Mouse (Mus musculus): ENCODE data around the gene Ppp2r5c.

The Ppp2r5c gene

DNA sequence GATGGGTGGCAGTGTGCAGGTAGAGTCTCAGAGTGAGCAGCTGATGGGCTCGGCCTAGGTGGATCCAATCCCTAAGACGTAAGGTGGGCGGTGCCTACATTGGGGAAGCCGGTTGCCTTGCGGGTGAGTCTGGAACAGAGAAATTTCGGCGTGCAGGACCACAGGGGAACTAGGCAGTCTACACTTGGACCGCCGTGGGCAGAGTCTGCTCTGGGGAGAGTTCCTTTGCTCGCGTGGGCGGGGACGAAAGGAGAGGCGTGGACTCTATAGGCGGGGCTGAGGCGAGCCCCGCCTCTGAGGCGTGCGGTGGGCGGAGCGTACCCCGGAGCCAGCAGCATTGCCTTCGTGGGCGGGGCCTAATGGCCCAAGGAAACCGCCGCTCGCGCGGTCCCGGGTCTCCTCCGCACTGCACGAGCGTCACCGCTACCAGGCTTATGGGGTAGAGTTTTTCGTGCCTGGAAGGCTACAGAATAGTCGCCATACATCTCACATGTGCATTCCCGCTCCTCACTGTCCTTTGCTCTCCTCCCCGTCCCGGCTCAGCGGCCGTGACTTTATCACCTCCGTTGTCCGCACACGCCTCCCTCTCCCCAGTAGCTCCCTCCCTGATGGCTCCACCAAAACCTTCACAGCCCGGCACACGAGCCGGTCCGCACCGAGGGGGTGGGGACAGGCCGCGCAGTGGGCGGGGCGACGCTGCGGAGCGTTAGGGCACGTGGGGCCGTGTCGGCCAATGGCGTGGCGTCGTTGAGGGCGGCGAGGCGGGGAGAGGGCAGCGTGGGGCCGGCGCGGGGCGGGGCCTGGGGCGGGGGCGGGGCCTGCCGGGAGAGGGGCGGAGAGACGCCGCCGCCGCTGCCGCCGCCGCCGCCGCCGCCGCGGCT lies at the start of gene Ppp2r5c:
TSS of gene Ppp2r5c (plus strand) at position 831 of the 881 bp plus-strand sequence.
- peak; percentile 93 to 94 for DNase-seq (ENCODE audit: low spot score in 2 of 2)

DNA sequence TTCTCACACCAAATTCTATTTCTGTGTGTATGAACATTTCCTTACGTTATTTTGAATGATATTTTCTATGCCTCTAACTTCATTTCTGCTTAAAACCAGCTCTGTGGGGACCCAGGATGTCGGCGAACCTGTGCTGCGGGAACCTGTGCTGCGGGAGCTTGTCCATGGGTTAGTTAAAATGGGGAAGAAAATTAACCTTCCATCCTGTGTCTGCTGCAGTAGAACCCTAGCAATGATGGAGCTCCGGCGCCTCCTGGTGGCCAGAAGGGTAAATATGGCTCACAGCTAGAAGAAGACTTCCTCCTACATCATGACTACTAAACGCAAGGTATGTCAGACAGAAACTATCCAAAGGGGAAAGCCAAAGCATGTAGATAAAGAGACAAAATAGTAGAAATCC lies 48.6 kb upstream of the Ppp2r5c start:
- DNase-seq (ENCODE audit: low spot score in 2 of 2): peak; percentile 76 to 77

DNA sequence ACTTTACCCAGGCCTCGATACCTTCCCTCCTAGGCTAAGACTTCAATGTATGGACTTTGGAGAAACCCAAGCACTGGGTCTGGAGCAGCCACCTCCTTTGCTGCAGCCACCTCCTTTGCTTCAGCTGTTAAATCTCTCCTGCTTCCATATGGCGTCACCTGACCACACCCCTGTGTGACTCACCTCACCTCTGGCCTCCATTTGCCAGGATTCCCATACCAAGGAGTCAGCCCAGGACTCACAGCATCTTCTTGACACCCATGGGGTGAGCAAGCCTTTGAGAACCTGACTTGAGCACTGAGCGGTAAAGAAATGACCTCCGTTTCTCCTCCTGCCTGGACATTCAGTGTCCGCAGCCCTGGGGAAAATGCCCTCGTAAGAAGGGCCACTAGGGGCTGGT lies 47.8 kb upstream of the Ppp2r5c start:
- DNase-seq (ENCODE audit: low spot score in 2 of 2): no peak

DNA sequence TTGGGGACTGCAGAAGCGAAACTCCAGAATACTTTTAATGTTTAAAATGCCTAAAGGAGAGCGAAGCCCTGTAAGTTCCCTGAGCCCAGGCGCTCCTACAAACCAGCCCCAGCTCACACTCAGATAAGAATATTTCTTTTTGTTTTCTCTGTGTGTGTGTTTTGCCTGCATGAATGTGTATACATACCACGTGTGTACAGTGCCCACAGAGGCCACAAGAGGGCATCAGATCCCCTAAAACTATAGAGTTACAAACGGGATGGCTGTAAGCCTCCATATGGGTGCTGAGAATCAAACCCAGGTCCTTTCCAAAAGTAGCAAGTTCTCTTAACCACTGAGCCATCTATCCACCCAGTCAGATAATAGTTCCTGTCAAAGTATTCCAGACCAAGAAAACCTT lies 46.0 kb upstream of the Ppp2r5c start:
- DNase-seq (ENCODE audit: low spot score in 2 of 2): no peak

DNA sequence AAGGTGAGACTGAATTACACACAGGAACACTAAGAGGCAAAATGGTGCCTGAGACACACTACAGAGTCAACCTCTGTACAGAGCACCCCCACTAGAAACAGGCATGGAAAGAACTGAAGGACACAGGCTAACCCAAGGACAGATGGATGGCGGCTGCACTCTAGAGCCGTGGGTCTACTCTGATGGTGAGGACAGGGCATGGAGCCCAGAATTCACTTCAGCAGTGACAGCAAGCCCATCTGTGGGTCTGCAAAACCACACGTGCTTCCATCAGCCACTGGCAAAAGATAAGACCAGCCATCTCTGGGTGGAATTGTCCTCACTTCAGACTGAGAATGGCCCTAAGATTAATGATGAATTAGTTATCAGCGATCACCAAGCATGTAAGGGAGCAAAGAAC lies 45.0 kb upstream of the Ppp2r5c start:
- DNase-seq (ENCODE audit: low spot score in 2 of 2): no peak

DNA sequence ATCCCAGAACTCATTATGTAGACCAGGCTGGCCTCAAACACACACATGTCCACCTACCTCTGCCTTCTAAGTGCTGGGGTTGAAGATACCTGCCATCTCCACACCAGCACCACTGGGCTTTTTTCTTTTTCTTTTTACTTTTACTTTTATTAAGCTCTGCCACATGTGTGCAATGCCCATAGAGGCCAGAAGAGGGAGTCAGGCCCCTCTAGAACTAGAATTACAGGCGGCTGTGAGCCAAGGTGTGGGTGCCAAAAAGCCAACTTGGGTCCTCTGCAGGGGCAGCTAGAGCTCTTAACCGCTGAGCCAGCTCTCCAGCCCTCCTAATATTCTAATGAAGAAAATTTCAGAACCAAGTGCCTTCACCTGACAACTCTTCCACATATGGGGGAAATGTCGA lies 30.7 kb upstream of the Ppp2r5c start:
- DNase-seq (ENCODE audit: low spot score in 2 of 2): no peak

DNA sequence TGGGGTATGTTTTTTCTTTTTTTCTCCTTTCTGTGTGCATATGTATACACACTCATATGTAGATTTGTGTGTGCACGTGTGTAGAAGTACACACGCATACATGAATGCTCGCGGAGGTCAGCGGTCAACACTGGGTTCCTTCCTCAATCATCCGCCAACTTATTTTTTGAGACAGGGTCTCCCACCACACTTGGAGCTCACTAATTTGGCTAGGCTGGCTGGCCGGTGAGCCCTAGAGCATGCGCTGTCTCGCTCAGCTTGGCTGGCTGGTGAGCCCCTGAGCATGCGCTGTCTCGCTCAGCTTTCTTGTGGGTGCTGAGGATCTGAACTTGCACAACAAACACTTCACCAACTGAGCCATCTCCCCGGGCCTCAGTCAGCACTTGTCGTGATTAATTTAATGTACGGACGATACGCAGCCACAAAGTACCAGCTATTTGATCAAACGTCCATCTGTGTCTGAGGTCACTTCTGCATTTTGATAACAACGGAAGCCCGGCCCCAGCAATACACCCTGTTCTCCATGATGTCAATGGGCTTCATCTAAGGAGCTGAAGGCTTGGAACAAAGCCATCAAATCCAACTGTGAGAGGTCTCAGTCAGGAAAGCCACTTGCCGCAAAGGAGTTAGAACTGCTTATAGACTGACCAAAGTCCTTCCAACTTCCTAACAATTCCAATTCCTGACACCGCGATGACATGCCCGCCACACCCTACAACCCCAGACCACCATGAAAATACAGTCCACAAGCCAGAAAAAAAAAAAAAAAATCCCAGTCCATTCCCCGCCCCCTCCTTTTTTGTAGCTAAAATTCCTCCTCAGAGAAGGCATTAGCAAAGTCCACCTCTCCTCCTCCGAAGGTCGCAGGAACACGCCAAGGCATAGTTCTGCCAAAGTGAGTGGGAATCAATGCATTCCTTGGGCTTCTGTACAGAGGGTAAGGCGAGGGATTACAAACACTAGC lies 29.6 kb upstream of the Ppp2r5c start:
- DNase-seq (ENCODE audit: low spot score in 2 of 2): no peak

DNA sequence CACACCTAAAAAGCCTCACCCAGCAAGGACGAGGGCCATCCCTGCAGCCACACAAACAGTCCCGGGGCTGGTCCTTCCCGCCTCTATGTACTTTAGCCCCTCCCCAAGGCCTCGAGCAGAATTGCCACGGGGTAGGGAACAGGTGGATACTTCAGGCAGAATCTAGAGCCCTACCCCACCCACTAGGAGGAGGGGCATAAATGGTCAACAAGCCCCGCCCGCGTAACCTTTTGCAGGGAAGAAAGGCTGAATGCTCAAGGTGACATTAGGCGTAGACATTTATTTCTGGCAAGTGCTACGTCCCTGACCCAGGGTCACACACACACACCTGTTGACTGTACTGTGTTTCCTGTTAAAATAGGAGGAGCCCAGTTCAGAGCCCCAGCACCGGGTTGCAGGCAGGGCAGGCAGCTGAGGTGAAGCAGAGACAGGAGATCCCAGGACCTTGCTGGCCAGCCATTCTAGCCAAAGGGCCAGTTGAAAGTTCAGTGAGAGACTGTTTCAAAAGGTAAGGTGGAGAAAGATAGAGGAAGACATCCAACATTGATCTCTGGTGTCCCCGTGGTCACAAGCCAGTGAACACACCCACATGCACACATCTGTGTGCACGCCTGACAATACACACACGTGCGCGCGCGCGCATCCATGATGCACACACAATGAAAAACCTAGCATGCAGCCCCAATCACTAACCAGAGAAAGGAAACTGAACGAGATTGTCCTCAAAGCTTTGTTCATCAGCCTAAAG lies 28.8 kb upstream of the Ppp2r5c start:
- DNase-seq (ENCODE audit: low spot score in 2 of 2): peak in 1 of 2 experiments; percentile 38

DNA sequence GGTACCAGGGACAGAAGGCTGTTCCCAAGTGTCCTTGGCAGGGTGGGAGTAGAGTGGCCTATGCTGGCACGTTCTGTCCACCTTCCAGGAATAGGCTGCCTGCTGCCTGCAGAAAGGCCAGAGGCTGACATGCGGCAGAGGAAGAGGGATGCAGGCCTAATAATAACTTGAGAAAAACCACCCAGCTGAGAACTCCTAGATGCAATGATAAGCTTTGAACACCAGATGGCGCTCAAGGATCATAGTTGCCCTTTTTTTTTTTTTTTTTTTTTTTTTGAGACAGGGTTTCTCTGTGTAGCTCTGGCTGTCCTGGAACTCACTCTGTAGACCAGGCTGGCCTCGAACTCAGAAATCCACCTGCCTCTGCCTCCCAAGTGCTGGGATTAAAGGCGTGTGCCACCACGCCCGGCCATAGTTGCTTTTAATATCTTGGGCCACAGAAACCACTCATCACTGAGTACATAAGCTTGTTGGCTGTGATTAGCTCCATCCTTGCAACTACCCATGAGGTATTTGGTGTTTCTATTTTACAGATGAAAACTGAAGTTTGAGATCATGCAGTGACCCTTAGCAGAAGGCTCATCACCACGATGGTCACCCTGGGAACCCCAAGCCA lies 28.1 kb upstream of the Ppp2r5c start:
- peak in 1 of 2 experiments; percentile 6 for DNase-seq (ENCODE audit: low spot score in 2 of 2)

DNA sequence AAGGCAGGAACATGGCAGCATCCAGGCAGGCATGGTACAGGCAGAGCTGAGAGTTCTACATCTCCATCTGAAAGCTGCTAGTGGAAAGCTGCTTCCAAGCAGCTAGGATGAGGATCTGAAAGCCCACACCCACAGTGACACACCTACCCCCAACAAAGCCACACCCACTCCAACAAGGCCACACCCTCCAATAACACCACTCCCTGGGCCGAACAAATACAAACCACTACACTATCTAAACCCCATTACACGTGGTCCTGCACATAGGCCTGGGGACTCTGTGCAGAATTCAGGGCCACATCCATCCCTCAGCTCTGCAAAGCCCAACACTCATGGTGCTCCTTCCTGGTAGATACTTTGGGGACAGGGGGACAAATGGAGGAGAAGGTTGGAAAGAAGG lies 27.0 kb upstream of the Ppp2r5c start:
- DNase-seq (ENCODE audit: low spot score in 2 of 2): no peak

DNA sequence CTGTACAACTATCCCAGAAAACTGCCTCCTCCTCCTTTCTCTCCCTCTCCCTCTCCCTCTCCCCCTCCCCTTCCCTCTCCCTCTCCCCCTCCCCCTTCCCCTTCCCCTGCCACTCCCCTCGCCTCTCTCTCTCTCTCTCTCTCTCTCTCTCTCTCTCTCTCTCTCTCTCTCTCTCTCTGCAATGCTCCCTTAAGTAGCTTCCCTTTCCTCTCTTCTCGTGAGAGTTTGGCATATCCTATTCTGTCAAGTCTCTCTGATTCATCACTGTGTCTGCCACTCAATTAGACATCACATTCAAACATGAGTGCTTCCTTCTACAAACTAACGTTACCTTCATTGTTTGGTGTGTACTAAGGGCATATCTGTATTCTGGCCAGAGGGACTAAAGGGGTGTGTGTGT lies 25.6 kb upstream of the Ppp2r5c start:
- DNase-seq (ENCODE audit: low spot score in 2 of 2): no peak

DNA sequence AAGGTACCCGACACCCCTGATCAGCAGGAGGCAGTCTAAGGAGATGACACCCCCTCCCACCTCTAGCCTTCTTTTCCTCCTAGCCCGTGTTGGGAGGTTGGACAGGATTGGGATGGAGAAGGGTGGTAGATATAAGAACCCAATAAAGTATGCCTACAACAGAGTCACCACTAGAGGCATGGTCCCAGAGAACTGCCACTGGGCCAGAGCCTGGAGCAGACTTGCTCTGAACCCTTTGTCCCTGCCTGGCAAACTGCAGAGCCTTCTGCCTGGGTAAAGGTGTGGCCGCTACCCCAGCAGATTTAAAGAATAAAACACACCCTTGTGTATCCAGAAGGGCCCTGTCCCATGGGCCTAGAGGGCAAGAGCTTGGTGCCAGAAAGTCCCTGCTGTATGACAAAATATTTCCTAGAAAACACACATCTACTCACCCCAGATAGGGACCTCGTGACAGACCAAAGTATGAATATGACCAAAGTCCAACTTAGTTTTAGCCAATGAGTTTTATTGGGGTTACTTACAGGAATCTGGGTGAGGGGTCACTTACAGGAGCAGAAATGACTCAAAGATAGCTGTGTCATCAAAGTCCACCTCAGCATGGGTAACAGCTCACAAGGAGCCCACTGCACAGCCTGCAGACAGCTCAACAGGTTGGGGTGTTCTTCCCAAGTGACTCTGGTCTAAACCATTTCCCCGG lies 22.8 kb upstream of the Ppp2r5c start:
- no peak for DNase-seq (ENCODE audit: low spot score in 2 of 2)

DNA sequence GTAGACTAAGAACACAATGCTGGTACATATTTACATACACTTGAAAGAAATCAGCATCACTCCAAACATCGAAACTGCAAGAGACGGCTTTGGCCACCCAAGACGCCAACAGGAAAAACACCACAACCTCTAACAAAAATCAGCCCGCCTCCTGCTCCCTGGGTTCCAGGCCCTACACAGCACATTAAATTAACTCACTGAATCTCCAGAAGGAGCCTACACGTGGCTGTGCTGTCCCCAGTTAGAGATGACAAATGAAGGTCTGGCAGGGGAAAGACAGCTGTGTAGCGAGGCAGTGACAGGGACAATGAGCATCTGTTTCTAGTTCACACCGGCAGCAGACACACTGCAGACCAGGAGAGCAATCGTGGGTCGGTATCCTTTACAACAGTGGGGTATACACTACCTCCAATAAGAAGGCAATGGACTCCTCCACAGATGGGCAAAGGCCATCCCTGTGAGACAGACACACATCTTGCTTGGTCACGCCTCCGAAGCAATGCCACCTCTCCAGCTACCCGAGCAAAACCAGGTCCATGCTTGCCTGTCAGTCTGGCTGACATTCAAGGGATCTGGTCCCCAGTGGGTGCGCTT lies 20.4 kb upstream of the Ppp2r5c start:
- no peak for DNase-seq (ENCODE audit: low spot score in 2 of 2)

DNA sequence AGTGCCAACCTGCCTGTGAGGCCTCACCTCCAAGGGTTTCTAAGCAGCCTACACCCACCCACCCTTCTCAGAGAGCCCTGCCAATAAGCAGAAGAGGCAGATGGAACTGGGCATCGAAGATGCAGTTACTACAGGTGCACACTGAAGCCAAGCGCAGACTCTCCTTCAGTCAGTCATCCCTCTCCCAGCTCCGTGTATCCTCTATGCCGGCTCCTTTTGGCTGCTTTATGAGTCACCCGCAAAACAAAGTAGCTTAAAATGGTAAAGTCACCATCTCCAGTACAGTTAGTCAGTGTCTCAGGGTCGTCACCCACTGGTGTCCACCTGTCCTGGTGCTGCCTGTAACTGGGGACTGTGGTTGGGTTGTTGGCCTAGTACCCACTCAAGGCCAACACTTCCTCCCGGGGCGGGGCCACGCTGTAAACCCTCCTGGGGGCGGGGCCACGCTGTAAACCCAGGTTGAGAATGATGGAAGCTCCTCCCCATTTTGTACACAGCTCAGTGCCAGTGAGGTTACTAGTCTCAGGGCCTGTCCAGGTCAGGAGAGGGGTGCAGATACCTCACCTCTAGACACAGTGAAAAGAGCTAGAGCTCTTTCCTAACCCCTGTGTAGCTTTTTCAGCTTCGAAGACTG lies 17.5 kb upstream of the Ppp2r5c start:
- DNase-seq (ENCODE audit: low spot score in 2 of 2): no peak

DNA sequence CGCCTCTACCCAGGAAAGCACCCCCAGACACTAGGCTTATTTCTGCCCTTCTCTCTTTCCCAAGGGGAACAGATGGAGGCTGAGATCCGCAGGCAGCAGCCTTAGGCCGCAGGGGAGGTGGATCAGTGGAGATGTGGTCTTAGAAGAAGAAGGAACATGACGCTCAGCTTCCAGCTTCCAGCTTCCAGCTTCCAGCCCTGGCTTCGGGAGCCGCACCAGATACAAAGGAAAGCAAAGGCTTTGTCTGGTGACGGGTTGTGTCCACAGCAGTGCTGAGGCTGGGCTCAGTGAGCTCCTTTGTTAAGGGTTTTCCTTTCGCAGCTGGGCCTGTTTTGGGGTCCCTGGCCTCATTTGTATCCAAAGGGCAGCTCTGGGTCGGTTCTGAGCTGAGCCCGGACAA lies 16.9 kb upstream of the Ppp2r5c start:
- no peak for DNase-seq (ENCODE audit: low spot score in 2 of 2)

DNA sequence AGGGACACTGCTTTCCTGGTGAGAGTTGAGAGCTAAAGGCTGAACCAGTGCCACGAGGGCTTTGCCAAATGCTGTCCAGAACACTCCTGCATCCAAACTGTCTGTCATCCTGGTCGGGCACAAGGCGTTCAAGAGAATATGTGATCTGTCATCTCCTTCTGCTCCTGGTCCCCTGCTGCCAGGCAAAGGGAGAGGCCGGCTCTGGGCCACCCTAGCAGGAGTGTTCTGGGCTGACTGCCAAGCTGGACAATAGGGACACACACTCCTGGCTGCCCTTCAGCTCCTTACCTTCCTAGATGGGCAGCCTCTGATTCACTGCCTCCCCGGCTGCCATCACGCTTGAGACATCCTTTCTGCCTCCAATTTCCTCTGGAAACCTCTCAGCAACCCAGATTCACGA lies 15.1 kb upstream of the Ppp2r5c start:
- DNase-seq (ENCODE audit: low spot score in 2 of 2): no peak

DNA sequence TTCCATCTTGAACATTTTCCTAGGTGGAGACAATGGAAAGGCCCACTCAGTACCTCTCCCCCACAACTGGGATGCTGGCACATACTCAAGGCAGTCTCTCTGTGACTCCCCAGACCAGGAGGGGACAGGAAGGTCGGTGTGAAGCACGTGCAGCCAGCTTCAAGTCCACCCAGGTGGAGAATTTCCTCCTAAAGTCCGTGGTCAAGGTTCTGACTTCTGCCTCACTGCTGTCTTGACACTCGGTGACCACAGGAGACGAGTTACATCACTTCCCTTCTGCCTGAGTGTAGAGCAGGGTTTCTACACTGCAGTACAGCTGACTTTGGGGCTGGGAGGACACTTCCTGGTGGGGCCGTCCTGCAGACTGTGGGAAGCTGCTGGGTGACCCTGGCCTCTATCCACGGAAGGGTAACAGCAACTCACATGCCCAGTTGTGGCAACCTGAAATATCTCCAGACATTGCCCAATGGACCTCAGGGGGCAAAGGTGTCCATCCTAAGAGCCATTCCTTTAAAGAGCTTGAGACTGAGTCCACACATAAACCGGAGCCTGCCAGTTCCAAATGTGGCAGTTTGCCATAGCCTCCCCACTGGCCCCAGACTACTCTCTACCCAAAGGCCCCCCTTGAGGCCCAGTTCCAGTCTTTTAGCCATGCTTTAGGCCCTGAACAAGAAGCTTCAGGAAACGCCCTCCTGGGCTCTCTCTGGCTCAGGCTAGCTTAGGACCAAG lies 10.1 kb upstream of the Ppp2r5c start:
- DNase-seq (ENCODE audit: low spot score in 2 of 2): no peak

DNA sequence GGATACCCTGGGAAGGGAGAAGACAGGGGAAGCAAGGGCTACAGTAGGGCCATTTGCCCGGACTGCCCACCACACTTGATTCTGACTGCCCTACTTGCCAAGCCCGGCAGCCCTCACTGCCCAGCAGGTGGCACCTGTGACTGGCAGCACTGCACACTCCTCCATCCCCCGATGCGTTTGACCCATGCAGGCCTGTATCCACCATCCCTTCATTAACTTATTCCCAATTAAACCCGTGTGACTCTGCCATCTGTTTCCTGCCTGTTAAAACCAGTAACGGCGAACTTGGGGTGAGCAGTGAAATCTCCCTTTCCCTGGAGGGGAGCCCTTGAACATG lies 9.6 kb upstream of the Ppp2r5c start:
- DNase-seq (ENCODE audit: low spot score in 2 of 2): no peak

DNA sequence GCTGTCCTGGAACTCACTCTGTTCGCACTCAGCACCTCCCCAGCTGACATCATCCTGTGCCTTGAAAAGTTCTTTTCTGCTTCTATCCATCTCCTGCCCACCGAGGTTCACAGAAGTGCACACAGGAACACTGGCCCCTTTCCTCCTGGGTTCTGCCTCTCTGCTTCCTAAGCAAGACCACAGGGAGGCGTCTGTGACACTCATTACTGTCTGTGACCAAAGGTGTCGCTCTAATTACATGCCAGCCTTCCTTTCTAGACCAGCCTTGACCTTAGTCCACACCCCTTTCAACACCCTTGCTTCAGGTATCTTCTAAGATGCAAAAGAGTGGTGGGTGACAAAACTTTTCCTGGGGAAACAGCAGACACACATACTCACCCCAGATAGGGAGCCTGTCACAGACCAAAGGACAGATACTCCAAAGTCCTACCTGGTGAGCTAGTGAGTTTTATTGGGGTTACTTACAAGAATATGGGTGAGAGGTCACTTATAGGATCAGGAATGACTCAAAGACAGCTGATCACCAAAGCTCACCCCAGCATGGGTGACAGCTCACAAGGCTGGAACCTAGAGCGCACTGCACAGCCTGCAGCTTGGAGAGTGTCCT lies 8.4 kb upstream of the Ppp2r5c start:
- no peak for DNase-seq (ENCODE audit: low spot score in 2 of 2)
